Mouse (Mus musculus): ENCODE results near the gene Tecta. TPM values are rescaled to one million over a fixed set of nuclear protein-coding genes. Genes with fewer than 3 reads are reported as not detected.

The Tecta gene
- 0.02 and 0.05 TPM in 2 replicates for polyA plus RNA-seq (2012; rRNA removed)

GRCm38 (mm10) chr9:42399829-42400228, at the start of gene Tecta:
Tecta (minus strand) TSS chr9:42399929.
- Histone ChIP-seq H3K4me3 (replicated peaks; ENCODE audit: extremely low read depth, low read depth, low read length) (no peak within 1 kb of the TSS), H3K4me1 (ENCODE audit: control insufficient read depth, insufficient read depth, low read length) (no peaks in the 10 kb centered on the region)
- DNase-seq: no peak
- 85% methylated on average over 6 of the region's 6 CpGs for WGBS
- no peak for TF ChIP-seq POLR2A (IDR thresholded peaks at IDR 0.05; ENCODE audit: borderline replicate concordance, extremely low read depth, low read depth, low read length)

- H3K4me1 ChIP-seq (ENCODE audit: control insufficient read depth, insufficient read depth, low read length): no peaks in the 10 kb centered on the region
- DNase-seq: no peak
- 80% methylated on average over 6 of the region's 6 CpGs for WGBS
Observed at GRCm38 (mm10) chr9:42449043-42449442, 49.3 kb upstream of the Tecta start.

GRCm38 (mm10) chr9:42442100-42442499, 42.4 kb upstream of the Tecta start:
- Histone ChIP-seq H3K4me3 (replicated peaks; ENCODE audit: extremely low read depth, low read depth, low read length) (no peak overlapping the region), H3K4me1 (ENCODE audit: control insufficient read depth, insufficient read depth, low read length) (no peaks in the 10 kb centered on the region)
- DNase-seq: no peak
- WGBS: 93% methylated on average over 8 of the region's 8 CpGs
- TF ChIP-seq POLR2A (IDR thresholded peaks at IDR 0.05; ENCODE audit: borderline replicate concordance, extremely low read depth, low read depth, low read length) (no peak), CTCF (IDR thresholded peaks at IDR 0.05; ENCODE audit: insufficient read depth, low read length) (no peak)

More at GRCm38 (mm10) chr9:42449043-42449442, 49.3 kb upstream of the Tecta start:
- H3K4me3 ChIP-seq (replicated peaks; ENCODE audit: extremely low read depth, low read depth, low read length): no peak overlapping the region
- no peak for TF ChIP-seq POLR2A (IDR thresholded peaks at IDR 0.05; ENCODE audit: borderline replicate concordance, extremely low read depth, low read depth, low read length)
- no peak for TF ChIP-seq CTCF (IDR thresholded peaks at IDR 0.05; ENCODE audit: insufficient read depth, low read length)

GRCm38 (mm10) chr9:42441234-42441633, 41.5 kb upstream of the Tecta start:
- TF ChIP-seq POLR2A (IDR thresholded peaks at IDR 0.05; ENCODE audit: borderline replicate concordance, extremely low read depth, low read depth, low read length) (no peak), CTCF (IDR thresholded peaks at IDR 0.05; ENCODE audit: insufficient read depth, low read length) (no peak)
- no peak overlapping the region for H3K4me3 ChIP-seq (replicated peaks; ENCODE audit: extremely low read depth, low read depth, low read length)
- H3K4me1 ChIP-seq (ENCODE audit: control insufficient read depth, insufficient read depth, low read length): no peaks in the 10 kb centered on the region
- DNase-seq: no peak
- WGBS: 96% methylated on average over 2 of the region's 2 CpGs

- 76% methylated on average over 4 of the region's 4 CpGs for WGBS
- Histone ChIP-seq H3K4me3 (replicated peaks; ENCODE audit: extremely low read depth, low read depth, low read length) (no peak overlapping the region), H3K4me1 (ENCODE audit: control insufficient read depth, insufficient read depth, low read length) (no peaks in the 10 kb centered on the region)
- no peak for DNase-seq
- no peak for TF ChIP-seq POLR2A (IDR thresholded peaks at IDR 0.05; ENCODE audit: borderline replicate concordance, extremely low read depth, low read depth, low read length)
- no peak for TF ChIP-seq CTCF (IDR thresholded peaks at IDR 0.05; ENCODE audit: insufficient read depth, low read length)
Observed at GRCm38 (mm10) chr9:42439446-42439845, 39.7 kb upstream of the Tecta start.

GRCm38 (mm10) chr9:42432155-42432554, 32.4 kb upstream of the Tecta start:
- H3K4me3 ChIP-seq (replicated peaks; ENCODE audit: extremely low read depth, low read depth, low read length): no peak overlapping the region
- TF ChIP-seq POLR2A (IDR thresholded peaks at IDR 0.05; ENCODE audit: borderline replicate concordance, extremely low read depth, low read depth, low read length): no peak
- 0 out of 2 replicates have a peak, but pooled peaks have one; percentile 13 for TF ChIP-seq CTCF (IDR thresholded peaks at IDR 0.05; ENCODE audit: insufficient read depth, low read length)
- no peak for DNase-seq
- H3K4me1 ChIP-seq (ENCODE audit: control insufficient read depth, insufficient read depth, low read length): peaks cover 6% of the 10 kb centered on the region; the same call in 1 of the 2 replicates
- WGBS: 98% methylated on average over 2 of the region's 2 CpGs

- WGBS: 88% methylated on average over 2 of the region's 2 CpGs
- H3K4me1 ChIP-seq (ENCODE audit: control insufficient read depth, insufficient read depth, low read length): peaks cover 6% of the 10 kb centered on the region; the same call in 1 of the 2 replicates
- no peak overlapping the region for H3K4me3 ChIP-seq (replicated peaks; ENCODE audit: extremely low read depth, low read depth, low read length)
- DNase-seq: no peak
- TF ChIP-seq POLR2A (IDR thresholded peaks at IDR 0.05; ENCODE audit: borderline replicate concordance, extremely low read depth, low read depth, low read length): no peak
- TF ChIP-seq CTCF (IDR thresholded peaks at IDR 0.05; ENCODE audit: insufficient read depth, low read length): no peak
Observed at GRCm38 (mm10) chr9:42431606-42432005, 31.9 kb upstream of the Tecta start.

- 48% methylated on average over 12 of the region's 12 CpGs for WGBS
- no peak overlapping the region for H3K4me3 ChIP-seq (replicated peaks; ENCODE audit: extremely low read depth, low read depth, low read length)
- no peak for DNase-seq
- H3K4me1 ChIP-seq (ENCODE audit: control insufficient read depth, insufficient read depth, low read length): peaks cover 6% of the 10 kb centered on the region; the same call in 1 of the 2 replicates
- no peak for TF ChIP-seq POLR2A (IDR thresholded peaks at IDR 0.05; ENCODE audit: borderline replicate concordance, extremely low read depth, low read depth, low read length)
- no peak for TF ChIP-seq CTCF (IDR thresholded peaks at IDR 0.05; ENCODE audit: insufficient read depth, low read length)
Observed at GRCm38 (mm10) chr9:42428060-42428924, 28.6 kb upstream of the Tecta start.

GRCm38 (mm10) chr9:42426661-42427358, 27.1 kb upstream of the Tecta start:
- no peak for TF ChIP-seq POLR2A (IDR thresholded peaks at IDR 0.05; ENCODE audit: borderline replicate concordance, extremely low read depth, low read depth, low read length)
- no peak for TF ChIP-seq CTCF (IDR thresholded peaks at IDR 0.05; ENCODE audit: insufficient read depth, low read length)
- WGBS: 61% methylated on average over 10 of the region's 10 CpGs
- Histone ChIP-seq H3K4me3 (replicated peaks; ENCODE audit: extremely low read depth, low read depth, low read length) (no peak overlapping the region), H3K4me1 (ENCODE audit: control insufficient read depth, insufficient read depth, low read length) (peaks cover 6% of the 10 kb centered on the region; the same call in 1 of the 2 replicates)
- no peak for DNase-seq
